Mouse (Mus musculus) forebrain, embryonic 12.5 days (tissue): ENCODE results near the gene Folr1. TPM values are rescaled to one million over a fixed set of nuclear protein-coding genes. Genes with fewer than 3 reads are reported as not detected.

Experiments used
- ATAC-seq: fragments of 200-750 bp; cut with Nextera tagmentation; 2 replicates; pipeline ENCODE4 v1.8.0; 2017; ENCODE audit warnings: moderate TSS enrichment; ENCODE audit not compliant: low FRiP score
- H3K27ac ChIP-seq: fragments of 300-500 bp; sonication (generic); 2 replicates; pipeline ENCODE4 v1.5.1; 2016; ENCODE audit warnings: mild to moderate bottlenecking
- H3K27me3 ChIP-seq: fragments of 300-500 bp; sonication (generic); 2 replicates; pipeline ENCODE4 v1.6.1; 2016; ENCODE audit warnings: mild to moderate bottlenecking
- H3K36me3 ChIP-seq: fragments of 300-500 bp; sonication (generic); replicated peaks from 2 replicates; pipeline ENCODE4 v1.6.1; 2016; ENCODE audit warnings: mild to moderate bottlenecking
- H3K4me1 ChIP-seq: fragments of 300-500 bp; sonication (generic); 2 replicates; pipeline ENCODE4 v1.6.1; 2016
- H3K4me2 ChIP-seq: fragments of 300-500 bp; sonication (generic); 2 replicates; pipeline ENCODE4 v1.6.1; 2016; ENCODE audit warnings: mild to moderate bottlenecking, moderate library complexity
- H3K4me3 ChIP-seq: fragments of 300-500 bp; sonication (generic); replicated peaks from 2 replicates; pipeline ENCODE4 v1.5.1; 2016; ENCODE audit warnings: mild to moderate bottlenecking
- H3K9ac ChIP-seq: fragments of 300-500 bp; sonication (generic); 2 replicates; pipeline ENCODE4 v1.6.1; 2016; ENCODE audit warnings: mild to moderate bottlenecking
- H3K9me3 ChIP-seq: fragments of 300-500 bp; sonication (generic); 2 replicates; pipeline ENCODE4 v1.6.1; 2016
- WGBS: fragments of 180-500 bp; shearing (Covaris S2); methylation state at CpG from one replicate; pipeline ENCODE4 v1.1.7; 2016; 5-methylcytosine and 5-hydroxymethylcytosine counted together
- microRNA-seq: library from miRNA; unstranded; fragments of <30 nt; microRNA quantifications from one replicate; pipeline ENCODE4, GENCODE M21; 2017
- polyA plus RNA-seq: library from polyadenylated mRNA; unstranded; fragments of >200 nt; fragmentation: Nextera tagmentation; extraction: Ambion mirVana; gene quantifications from 2 replicates; pipeline ENCODE4 v1.2.1, GENCODE M21; 2016

The Folr1 gene
- polyA plus RNA-seq, 1 experiment from 2014 or later, result 8.2 TPM

DNA sequence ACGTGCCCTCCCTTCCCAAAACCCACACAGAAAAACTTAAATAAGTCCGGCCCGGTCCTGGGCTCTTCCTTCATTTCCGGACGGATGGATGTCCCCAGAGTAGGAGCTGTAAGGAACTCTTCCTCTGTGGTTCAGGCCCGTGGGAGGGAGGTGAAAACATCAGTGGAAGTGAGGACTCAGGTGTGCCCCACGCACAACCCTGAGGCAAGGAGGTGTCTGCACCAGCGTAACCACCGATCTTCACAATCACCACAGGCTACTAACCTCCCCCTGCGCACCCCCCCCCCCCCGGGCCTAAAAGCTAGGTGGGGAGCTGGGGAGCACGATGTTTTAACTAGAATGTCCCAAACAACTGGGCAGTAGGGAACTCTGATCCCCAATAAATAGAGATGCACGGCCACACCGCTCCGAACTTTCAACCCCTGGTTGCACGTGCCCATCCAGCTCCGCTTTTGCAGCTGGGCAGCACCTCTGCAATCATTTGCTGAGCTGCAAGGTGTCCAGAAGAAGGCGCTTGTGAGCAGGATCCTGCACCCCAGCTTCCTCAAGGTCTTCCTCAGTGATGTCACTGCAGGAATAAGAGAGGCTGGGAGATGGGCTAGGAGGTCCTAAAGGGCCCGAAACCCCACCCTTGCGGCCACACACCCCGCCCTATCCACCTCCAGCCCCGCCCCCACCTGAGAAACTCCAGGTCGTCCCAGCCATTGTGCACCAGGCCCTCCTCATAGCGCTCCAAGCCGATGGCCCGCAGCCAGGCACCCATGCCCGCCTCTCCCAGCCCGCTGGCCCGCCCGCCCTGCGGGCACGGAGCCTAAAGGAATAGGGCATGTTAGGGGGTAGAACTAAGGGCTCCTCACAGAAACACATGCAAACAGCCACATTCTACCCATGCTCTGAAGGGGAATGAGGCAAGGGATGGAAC is 47.5 kb downstream of the Folr1 start:
- no peak overlapping the region for H3K4me3 ChIP-seq
- H3K4me1 ChIP-seq, result peaks cover 33% of the 10 kb centered on the region
- peak; percentile 18; the same call in 1 of the 2 replicates for ATAC-seq
- H3K27me3 ChIP-seq, result peaks cover 63% of the 10 kb centered on the region
- 22% methylated on average over 32 of the region's 32 CpGs for WGBS
- H3K27ac ChIP-seq, result no peak overlapping the region; the same call in 1 of the 2 replicates
- H3K36me3 ChIP-seq, result peaks cover 46% of the 10 kb centered on the region
- H3K9me3 ChIP-seq, result no peaks in the 10 kb centered on the region
- H3K4me2 ChIP-seq, result no peak overlapping the region
- no peak overlapping the region for H3K9ac ChIP-seq

DNA sequence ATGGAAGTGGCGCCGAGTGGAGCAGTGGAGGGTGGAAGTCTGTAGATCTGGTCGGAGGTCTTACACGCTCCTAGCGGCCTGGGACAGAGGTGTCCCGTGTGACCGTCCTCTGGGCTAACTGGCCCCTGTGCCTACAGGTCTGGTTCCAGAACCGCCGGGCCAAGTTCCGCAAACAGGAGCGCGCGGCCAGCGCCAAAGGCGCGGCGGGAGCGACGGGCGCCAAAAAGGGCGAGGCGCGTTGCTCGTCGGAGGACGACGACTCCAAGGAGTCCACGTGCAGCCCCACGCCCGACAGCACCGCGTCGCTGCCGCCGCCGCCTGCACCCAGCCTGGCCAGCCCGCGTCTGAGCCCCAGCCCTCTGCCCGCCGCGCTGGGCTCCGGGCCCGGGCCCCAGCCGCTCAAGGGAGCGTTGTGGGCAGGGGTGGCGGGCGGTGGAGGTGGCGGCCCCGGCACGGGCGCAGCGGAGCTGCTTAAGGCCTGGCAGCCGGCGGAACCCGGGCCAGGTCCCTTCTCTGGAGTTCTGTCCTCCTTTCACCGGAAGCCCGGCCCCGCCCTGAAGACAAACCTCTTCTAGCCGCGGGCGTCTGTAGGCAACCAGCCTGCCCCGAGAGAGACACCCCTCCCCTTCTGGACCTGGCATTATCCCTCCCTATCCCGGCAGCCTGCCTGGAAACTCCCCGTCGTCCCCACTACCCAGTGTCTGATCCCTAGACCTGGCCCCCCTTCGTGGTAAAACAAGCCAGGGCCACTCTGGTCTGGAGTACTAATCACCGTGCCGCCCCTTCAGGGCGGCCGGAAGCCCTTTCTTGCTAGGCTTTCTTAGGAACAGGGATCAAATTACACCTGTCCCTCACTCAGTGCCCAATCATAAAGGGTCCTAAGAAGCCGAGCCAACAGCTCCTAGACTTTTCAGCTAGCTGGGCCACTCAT is 48.8 kb downstream of the Folr1 start:
- peaks cover 38% of the 10 kb centered on the region for H3K4me1 ChIP-seq
- H3K27me3 ChIP-seq, result peaks cover 76% of the 10 kb centered on the region
- H3K9ac ChIP-seq, result peak overlapping the region; percentile 58
- peak overlapping the region; percentile 45 for H3K4me3 ChIP-seq
- under 1% methylated on average over 71 of the region's 71 CpGs for WGBS
- peaks cover 33% of the 10 kb centered on the region for H3K36me3 ChIP-seq
- peak; percentile 79 for ATAC-seq
- H3K27ac ChIP-seq, result peak overlapping the region; percentile 43; the same call in 1 of the 2 replicates
- peak overlapping the region; percentile 79 for H3K4me2 ChIP-seq
- no peaks in the 10 kb centered on the region for H3K9me3 ChIP-seq

- Histone ChIP-seq H3K4me2 (peak overlapping the region; percentile 79), H3K27me3 (peaks cover 81% of the 10 kb centered on the region), H3K36me3 (peaks cover 19% of the 10 kb centered on the region), H3K27ac (no peak overlapping the region), H3K4me3 (peak overlapping the region; percentile 45), H3K9me3 (no peaks in the 10 kb centered on the region), H3K4me1 (peaks cover 38% of the 10 kb centered on the region), H3K9ac (no peak overlapping the region)
- no peak for ATAC-seq
- WGBS, result 2% methylated on average over 35 of the region's 35 CpGs
These were observed 50.1 kb downstream of the Folr1 start for GRCm38 (mm10) chr7:101820295-101821030.

GRCm38 (mm10) chr7:101817861-101818401 is 52.7 kb downstream of the Folr1 start, which contains the start of gene Phox2a:
TSS of gene Phox2a (plus strand) at chr7:101818313.
- H3K4me1 ChIP-seq, result peaks cover 32% of the 10 kb centered on the region
- ATAC-seq, result no peak; the same call in none of the 2 replicates
- no peaks in the 10 kb centered on the region for H3K9me3 ChIP-seq
- H3K4me3 ChIP-seq, result peak within 1 kb of the TSS; percentile 37
- no peak within 1 kb of the TSS for H3K9ac ChIP-seq
- H3K27ac ChIP-seq, result no peak within 1 kb of the TSS
- peaks cover 66% of the 10 kb centered on the region for H3K27me3 ChIP-seq
- WGBS, result under 1% methylated on average over 45 of the region's 45 CpGs
- H3K36me3 ChIP-seq, result no peaks in the 10 kb centered on the region
- peak within 1 kb of the TSS; percentile 50 for H3K4me2 ChIP-seq

Small RNA genes within 50 kb of the gene (microRNA-seq; reads per million reads assigned to microRNA genes)
- not detected for gene Gm22655

Other genes with a start within 250 kb of the Folr1 start
- gene Clpb, start 207.2 kb downstream of the Folr1 start, polyA plus RNA-seq, result 38.2 and 43.9 TPM in 2 replicates
- gene Phox2a, start 52.5 kb downstream of the Folr1 start, polyA plus RNA-seq, result not detected in 2 replicates
- 33.0 and 41.4 TPM in 2 replicates for gene Inppl1, start 32.6 kb downstream of the Folr1 start, polyA plus RNA-seq
- gene Folr2, start 13.6 kb downstream of the Folr1 start, polyA plus RNA-seq, result 1.4 and 1.9 TPM in 2 replicates
- 93.1 and 96.9 TPM in 2 replicates for gene Anapc15, start 7.1 kb downstream of the Folr1 start, polyA plus RNA-seq
- 129 and 134 TPM in 2 replicates for gene Lamtor1, start 35.1 kb upstream of the Folr1 start, polyA plus RNA-seq
- 0.68 and 0.77 TPM in 2 replicates for gene Tomt, start 35.6 kb upstream of the Folr1 start, polyA plus RNA-seq
- gene Lrrc51, start 63.1 kb upstream of the Folr1 start, polyA plus RNA-seq, result 6.5 and 7.3 TPM in 2 replicates
- gene Numa1, start 63.3 kb upstream of the Folr1 start, polyA plus RNA-seq, result 112 and 123 TPM in 2 replicates
- 4.4 and 4.8 TPM in 2 replicates for gene Il18bp, start 147.9 kb upstream of the Folr1 start, polyA plus RNA-seq
- 33.0 and 33.3 TPM in 2 replicates for gene Rnf121, start 194.7 kb upstream of the Folr1 start, polyA plus RNA-seq
- gene Xndc1, start 194.7 kb upstream of the Folr1 start, polyA plus RNA-seq, result 49.8 and 50.7 TPM in 2 replicates
- 2.9 and 3.0 TPM in 2 replicates for gene Xntrpc, start 194.9 kb upstream of the Folr1 start, polyA plus RNA-seq
- gene Trpc2, start 212.3 kb upstream of the Folr1 start, polyA plus RNA-seq, result not detected in 2 replicates
- 0.42 and 0.77 TPM in 2 replicates for gene Art1, start 231.0 kb upstream of the Folr1 start, polyA plus RNA-seq
- gene Art5, start 238.7 kb upstream of the Folr1 start, polyA plus RNA-seq, result 0.97 and 2.0 TPM in 2 replicates
- gene Chrna10, start 246.0 kb upstream of the Folr1 start, polyA plus RNA-seq, result not detected in 2 replicates